Mouse (Mus musculus) MEL (cell line): ENCODE data around the gene Pacsin2.

ENCODE experiments used
- CHD1 ChIP-seq: IDR thresholded peaks from 2 replicates; pipeline ENCODE4 v1.6.1; 2012; ENCODE audit warnings: low read depth, mild to moderate bottlenecking, inconsistent platforms, low read length, improper control_type of control experiment
- CHD2 ChIP-seq: IDR thresholded peaks from 2 replicates; pipeline ENCODE4 v1.6.1; 2011; ENCODE audit warnings: low read length, improper control_type of control experiment
- CTCF ChIP-seq, 3 experiments: IDR thresholded peaks in 2 of 3; conservative IDR thresholded peaks in 1 of 3; 2 replicates each; pipeline ENCODE4 v1.5.1; 2011 to 2012; ENCODE audit warnings: low read length in 3 of 3, low read depth in 2 of 3, mild to moderate bottlenecking in 2 of 3, improper control_type of control experiment in 1 of 3, inconsistent platforms in 1 of 3, mixed read lengths in 1 of 3, moderate library complexity in 1 of 3; ENCODE audit not compliant: control insufficient read depth in 1 of 3, insufficient read depth in 1 of 3, poor library complexity in 1 of 3, severe bottlenecking in 1 of 3
- MAX ChIP-seq: IDR thresholded peaks from 2 replicates; pipeline ENCODE4 v1.6.1; 2011; ENCODE audit warnings: low read length, improper control_type of control experiment
- NRF1 ChIP-seq: IDR thresholded peaks from 2 replicates; pipeline ENCODE4 v1.6.1; 2014; ENCODE audit warnings: low read depth, mild to moderate bottlenecking, inconsistent platforms, low read length, improper control_type of control experiment, moderate library complexity; ENCODE audit not compliant: poor library complexity, insufficient read depth, severe bottlenecking
- ZC3H11A ChIP-seq: IDR thresholded peaks from 2 replicates; pipeline ENCODE4 v1.6.1; 2012; ENCODE audit warnings: low read depth, mild to moderate bottlenecking, inconsistent platforms, low read length, improper control_type of control experiment
- ZNF384 ChIP-seq: IDR thresholded peaks from 2 replicates; pipeline ENCODE4 v1.6.1; 2012; ENCODE audit warnings: low read depth, mild to moderate bottlenecking, inconsistent platforms, low read length, improper control_type of control experiment

GRCm38 (mm10) chr15:83478096-83478495 lies 13.7 kb upstream of the Pacsin2 start:
- TF ChIP-seq MAX (no peak), ZNF384 (no peak), CTCF (IDR thresholded peaks at IDR 0.05 in 2 of 3, conservative IDR thresholded peaks at IDR 0.05 in 1 of 3; ENCODE audit: control insufficient read depth in 1 of 3, insufficient read depth in 1 of 3, low read depth in 2 of 3, low read length in 3 of 3, poor library complexity in 1 of 3, severe bottlenecking in 1 of 3) (no peak), ZC3H11A (no peak), NRF1 (no peak), CHD1 (no peak), CHD2 (no peak)
